Mouse (Mus musculus): ENCODE measurements around the gene Zfp366. TPM values are rescaled to one million over a fixed set of nuclear protein-coding genes. Genes with fewer than 3 reads are reported as not detected.
"Not testable (repeated sequence)": the region's sequence is repeated elsewhere in the genome, so short reads cannot be mapped to it uniquely, and the experiment has no call there.

The Zfp366 gene
- total RNA-seq (2015; ENCODE audit: low replicate concordance) = 1.1 TPM in 1 of 2 replicates, not detected in the other
- total RNA-seq (2017; ENCODE audit: low replicate concordance) = 0.13 TPM in 1 of 2 replicates, not detected in the other

- ATAC-seq (replicated peaks; ENCODE audit: low FRiP score, poor library complexity, severe bottlenecking) = no peak
Observed at GRCm38 (mm10) chr13:99184155-99184886, at the start of gene Zfp366. TSS of gene Zfp366 (plus strand) at chr13:99184823.

- no peak for ATAC-seq (replicated peaks; ENCODE audit: low FRiP score, poor library complexity, severe bottlenecking)
Observed at GRCm38 (mm10) chr13:99138351-99139255, 46.0 kb upstream of the Zfp366 start.

- ATAC-seq (replicated peaks; ENCODE audit: low FRiP score, poor library complexity, severe bottlenecking) = no peak
Observed at GRCm38 (mm10) chr13:99146355-99146871, 38.2 kb upstream of the Zfp366 start.

GRCm38 (mm10) chr13:99147645-99148111, 36.9 kb upstream of the Zfp366 start:
- no peak for ATAC-seq (replicated peaks; ENCODE audit: low FRiP score, poor library complexity, severe bottlenecking)

- ATAC-seq (replicated peaks; ENCODE audit: low FRiP score, poor library complexity, severe bottlenecking) = no peak
Observed at GRCm38 (mm10) chr13:99149551-99150305, 34.9 kb upstream of the Zfp366 start.

GRCm38 (mm10) chr13:99150626-99151025, 34.0 kb upstream of the Zfp366 start:
- no peak for ATAC-seq (replicated peaks; ENCODE audit: low FRiP score, poor library complexity, severe bottlenecking)

GRCm38 (mm10) chr13:99151121-99151520, 33.5 kb upstream of the Zfp366 start:
- no peak for ATAC-seq (replicated peaks; ENCODE audit: low FRiP score, poor library complexity, severe bottlenecking)

GRCm38 (mm10) chr13:99152305-99152930, 32.2 kb upstream of the Zfp366 start:
- no peak for ATAC-seq (replicated peaks; ENCODE audit: low FRiP score, poor library complexity, severe bottlenecking)

- ATAC-seq (replicated peaks; ENCODE audit: low FRiP score, poor library complexity, severe bottlenecking) = no peak
Observed at GRCm38 (mm10) chr13:99157709-99158108, 26.9 kb upstream of the Zfp366 start.

GRCm38 (mm10) chr13:99158773-99159172, 25.9 kb upstream of the Zfp366 start:
- no peak for ATAC-seq (replicated peaks; ENCODE audit: low FRiP score, poor library complexity, severe bottlenecking)

- no peak for ATAC-seq (replicated peaks; ENCODE audit: low FRiP score, poor library complexity, severe bottlenecking)
Observed at GRCm38 (mm10) chr13:99163071-99163470, 21.6 kb upstream of the Zfp366 start.

- no peak for ATAC-seq (replicated peaks; ENCODE audit: low FRiP score, poor library complexity, severe bottlenecking)
Observed at GRCm38 (mm10) chr13:99163521-99164359, 20.9 kb upstream of the Zfp366 start.

- ATAC-seq (replicated peaks; ENCODE audit: low FRiP score, poor library complexity, severe bottlenecking) = no peak
Observed at GRCm38 (mm10) chr13:99164360-99164759, 20.3 kb upstream of the Zfp366 start.

GRCm38 (mm10) chr13:99169401-99169800, 15.2 kb upstream of the Zfp366 start:
- ATAC-seq (replicated peaks; ENCODE audit: low FRiP score, poor library complexity, severe bottlenecking) = peak; percentile 42; the same call in 1 of the 2 replicates

- no peak for ATAC-seq (replicated peaks; ENCODE audit: low FRiP score, poor library complexity, severe bottlenecking)
Observed at GRCm38 (mm10) chr13:99170337-99170736, 14.3 kb upstream of the Zfp366 start.

- ATAC-seq (replicated peaks; ENCODE audit: low FRiP score, poor library complexity, severe bottlenecking) = no peak
Observed at GRCm38 (mm10) chr13:99173849-99174248, 10.8 kb upstream of the Zfp366 start.

- not testable (repeated sequence) for ATAC-seq (replicated peaks; ENCODE audit: low FRiP score, poor library complexity, severe bottlenecking)
Observed at GRCm38 (mm10) chr13:99182828-99183227, 1.8 kb upstream of the Zfp366 start.

GRCm38 (mm10) chr13:99183257-99183895, 1.2 kb upstream of the Zfp366 start:
- no peak for ATAC-seq (replicated peaks; ENCODE audit: low FRiP score, poor library complexity, severe bottlenecking)

Data from erythroid progenitor cell, adult 5-6 weeks (primary cell).